Mouse (Mus musculus) embryo, embryonic 10 days (tissue): Measurements from ENCODE around the gene AA792892.
"Not testable (repeated sequence)": the region's sequence is repeated elsewhere in the genome, so short reads cannot be mapped to it uniquely, and the experiment has no call there.

ENCODE experiments used
- DNase-seq: peaks from one replicate; pipeline ENCODE4 v3.0.0-alpha.2; 2015; ENCODE audit warnings: low spot score

AA792892 gene

GRCm38 (mm10) chr5:94339449-94339848 lies at the start of gene AA792892:
Gene AA792892, plus strand, starts transcription at chr5:94339749.
- DNase-seq = not testable (repeated sequence)

- not testable (repeated sequence) for DNase-seq
Observed at GRCm38 (mm10) chr5:94306696-94307095, 32.9 kb upstream of the AA792892 start, which contains the start of gene A430089I19Rik. Gene A430089I19Rik, minus strand, starts transcription at chr5:94306796.

- not testable (repeated sequence) for DNase-seq
Observed at GRCm38 (mm10) chr5:94314135-94314534, 25.4 kb upstream of the AA792892 start, which contains the start of gene Gm6502. Gene Gm6502, plus strand, starts transcription at chr5:94314435.
